In genomic region chr12:78868115-78868514, GRCm38 (mm10) we compare ENCODE assay signal across 28 mouse cellular contexts. TPM values are rescaled to one million over a fixed set of nuclear protein-coding genes. Genes with fewer than 3 reads are reported as not detected.
DNase-seq lines count a peak whose midpoint lies in the region; ATAC-seq and TF ChIP-seq lines count a peak whose summit lies in the region.
"Had no signal": no experiment of that assay in that cellular context is flagged by ENCODE, and none has a peak within 500 bp of the region (broad histone marks: within the 10 kb centered on the region; RNA-seq: fewer than 3 reads in every experiment).

No protein-coding gene starts in this region.

- WGBS in liver, adult 2 months = 80% methylated on average over 1 of the region's 1 CpGs

- H3K27ac ChIP-seq in liver, adult 2 months (replicated peaks; ENCODE audit: insufficient read depth, low read depth, low read length) = no peak overlapping the region
- H3K27ac ChIP-seq in bone marrow macrophage, adult 2 months (ENCODE audit: insufficient read depth, low read depth, low read length) = peak overlapping the region; percentile 66
- H3K27ac ChIP-seq in layer of hippocampus, adult 2 months = no peak overlapping the region
- H3K27ac ChIP-seq: embryonic facial prominence, embryonic 10.5 days; embryonic facial prominence, embryonic 15.5 days; forebrain, embryonic 12.5 days; heart, embryonic 10.5 days; heart, embryonic 15.5 days; hindbrain, postnatal 0 days; intestine, embryonic 15.5 days; limb, embryonic 10.5 days; limb, embryonic 15.5 days; midbrain, embryonic 10.5 days; midbrain, embryonic 15.5 days; neural tube, embryonic 15.5 days had no signal

- no peaks in the 10 kb centered on the region for H3K9me3 ChIP-seq in G1E (replicated peaks)
- H3K9me3 ChIP-seq: embryonic facial prominence, embryonic 10.5 days; embryonic facial prominence, embryonic 15.5 days; forebrain, embryonic 12.5 days; heart, embryonic 10.5 days; heart, embryonic 15.5 days; intestine, embryonic 15.5 days; limb, embryonic 10.5 days; limb, embryonic 15.5 days; midbrain, embryonic 10.5 days; midbrain, embryonic 15.5 days; neural tube, embryonic 15.5 days had no signal

- no peak overlapping the region for H3K9ac ChIP-seq in liver, adult 2 months (ENCODE audit: low read depth, low read length)
- H3K9ac ChIP-seq: embryonic facial prominence, embryonic 15.5 days; forebrain, embryonic 12.5 days; heart, embryonic 15.5 days; intestine, embryonic 15.5 days; limb, embryonic 15.5 days; midbrain, embryonic 15.5 days; neural tube, embryonic 15.5 days had no signal

- no peaks in the 10 kb centered on the region for H3K27me3 ChIP-seq in liver, adult 2 months (ENCODE audit: control insufficient read depth, insufficient read depth, low read length)
- no peaks in the 10 kb centered on the region for H3K27me3 ChIP-seq in G1E (ENCODE audit: insufficient read depth, low read length)
- H3K27me3 ChIP-seq: embryonic facial prominence, embryonic 15.5 days; forebrain, embryonic 12.5 days; heart, embryonic 15.5 days; intestine, embryonic 15.5 days; limb, embryonic 15.5 days; midbrain, embryonic 15.5 days; neural tube, embryonic 15.5 days had no signal

- H3K4me1 ChIP-seq in liver, adult 2 months (ENCODE audit: control insufficient read depth, insufficient read depth, low read length) = no peaks in the 10 kb centered on the region; the same call in 1 of the 2 replicates
- peaks cover 50% of the 10 kb centered on the region for H3K4me1 ChIP-seq in G1E (ENCODE audit: insufficient read depth, low read depth, low read length)
- H3K4me1 ChIP-seq in bone marrow macrophage, adult 2 months (ENCODE audit: control insufficient read depth, insufficient read depth, low read length) = peaks cover 15% of the 10 kb centered on the region
- H3K4me1 ChIP-seq: heart, embryonic 10.5 days had no signal

- TF ChIP-seq CTCF in liver, adult 2 months (IDR thresholded peaks at IDR 0.05; ENCODE audit: low read depth, low read length) = no peak
- no peak for TF ChIP-seq CTCF in G1E (IDR thresholded peaks at IDR 0.05; ENCODE audit: low read depth, low read length)
- no peak for TF ChIP-seq CTCF in bone marrow macrophage, adult 2 months (IDR thresholded peaks at IDR 0.05; ENCODE audit: low read depth, low read length)
- no peak for TF ChIP-seq CTCF in layer of hippocampus, adult 2 months (conservative IDR thresholded peaks at IDR 0.05)

- DNase-seq in liver, adult 2 months (ENCODE audit: extremely low read depth, low read depth, low spot score) = peak; percentile 18
- DNase-seq in liver (no peak), G1E (ENCODE audit: low spot score) (peak; percentile 37)
- no peak for DNase-seq in layer of hippocampus, adult 2 months (ENCODE audit: low spot score in 2 of 2)
- DNase-seq in spleen, postnatal 4 days (ENCODE audit: low spot score in 2 of 2) = no peak
- DNase-seq in retina, embryonic 14.5 days (ENCODE audit: low spot score) = no peak
- DNase-seq: B cell, adult 2 months; cerebellum, adult 11 months; cerebellum, adult 9-10 months; gastrocnemius, postnatal 10 days; kidney, adult 2 months; kidney, postnatal 36 days; lung, postnatal 10 days; right cerebral cortex, postnatal 4 days had no signal

- peaks cover 16% of the 10 kb centered on the region for H3K36me3 ChIP-seq in liver, adult 2 months (ENCODE audit: control insufficient read depth, insufficient read depth, low read length)
- peaks cover 66% of the 10 kb centered on the region for H3K36me3 ChIP-seq in G1E (replicated peaks)

- ATAC-seq in G1E (ENCODE audit: extremely low read depth, insufficient number of reproducible peaks, low FRiP score, poor library complexity, severe bottlenecking) = peak; percentile 79
- ATAC-seq in megakaryocyte, adult 5-6 weeks (ENCODE audit: poor library complexity, severe bottlenecking) = peak; percentile 59
- ATAC-seq: hindbrain, postnatal 0 days; intestine, embryonic 15.5 days; midbrain, embryonic 15.5 days had no signal

- no peak for TF ChIP-seq POLR2A in liver, adult 2 months (IDR thresholded peaks at IDR 0.05; ENCODE audit: extremely low read depth, insufficient read depth, low read length)
- no peak for TF ChIP-seq POLR2A in bone marrow macrophage, adult 2 months (IDR thresholded peaks at IDR 0.05; ENCODE audit: borderline replicate concordance, low read depth, low read length)

- H3K4me3 ChIP-seq in liver, adult 2 months (ENCODE audit: insufficient read depth, low read depth, low read length) = no peak overlapping the region
- H3K4me3 ChIP-seq in G1E (ENCODE audit: low read depth, low read length) = no peak overlapping the region
- no peak overlapping the region for H3K4me3 ChIP-seq in bone marrow macrophage, adult 2 months (ENCODE audit: insufficient read depth, low read length)
- H3K4me3 ChIP-seq in layer of hippocampus, adult 2 months = no peak overlapping the region
- H3K4me3 ChIP-seq: embryonic facial prominence, embryonic 10.5 days; embryonic facial prominence, embryonic 15.5 days; forebrain, embryonic 12.5 days; heart, embryonic 10.5 days; heart, embryonic 15.5 days; intestine, embryonic 15.5 days; limb, embryonic 10.5 days; limb, embryonic 15.5 days; midbrain, embryonic 10.5 days; midbrain, embryonic 15.5 days; neural tube, embryonic 15.5 days had no signal

- peaks cover 6% of the 10 kb centered on the region; the same call in 1 of the 2 replicates for H3K79me2 ChIP-seq in liver, adult 2 months (ENCODE audit: control insufficient read depth, insufficient read depth, low read length)

RNA-seq across cellular contexts. Expression of gene Eif2s1, which starts 6.5 kb away (rescaled TPM):
- 38.8 and 42.7 TPM in 2 replicates for total RNA-seq in liver, adult 2 months (2014; rRNA removed)
- 7.7 and 8.3 TPM in 2 replicates for polyA plus RNA-seq in liver, adult 2 months (2012; rRNA removed)
- total RNA-seq in G1E (2014; fragmentation: Nextera tagmentation) (332 and 357 TPM in 2 replicates), G1E (2017) (191 and 198 TPM in 2 replicates)
- polyA plus RNA-seq in G1E (2012) = 43.4 and 52.3 TPM in 2 replicates
- 40.7 and 44.0 TPM in 2 replicates for polyA plus RNA-seq in bone marrow macrophage, adult 2 months (2012; ENCODE audit: insufficient read depth, insufficient read length, missing spikeins)
- total RNA-seq in megakaryocyte, adult 5-6 weeks (2015) = 63.9 and 90.0 TPM in 2 replicates
- 49.9 and 52.5 TPM in 2 replicates for total RNA-seq in megakaryocyte, adult 5-6 weeks (2017)
- 10 to 100 TPM; 47.7 to 50.2 TPM for total RNA-seq in layer of hippocampus, adult 2 months (2021)

RNA-seq across cellular contexts. Expression of gene Atp6v1d, which starts 6.7 kb away (rescaled TPM):
- 19.1 and 19.8 TPM in 2 replicates for total RNA-seq in liver, adult 2 months (2014; rRNA removed)
- polyA plus RNA-seq in liver, adult 2 months (2012; rRNA removed) = 8.4 and 9.3 TPM in 2 replicates
- total RNA-seq in G1E (2014; fragmentation: Nextera tagmentation) = 114 and 119 TPM in 2 replicates
- total RNA-seq in G1E (2017) = 140 and 149 TPM in 2 replicates
- polyA plus RNA-seq in G1E (2012) = 7.1 and 10.0 TPM in 2 replicates
- polyA plus RNA-seq in bone marrow macrophage, adult 2 months (2012; ENCODE audit: insufficient read depth, insufficient read length, missing spikeins) = 138 and 153 TPM in 2 replicates
- 114 and 122 TPM in 2 replicates for total RNA-seq in megakaryocyte, adult 5-6 weeks (2015)
- total RNA-seq in megakaryocyte, adult 5-6 weeks (2017) = 50.5 and 55.4 TPM in 2 replicates
- 100 to 1,000 TPM; 254 to 256 TPM for total RNA-seq in layer of hippocampus, adult 2 months (2021)

RNA-seq across cellular contexts. Expression of gene Plek2, which starts 38.6 kb away (rescaled TPM):
- total RNA-seq in liver, adult 2 months (2014; rRNA removed) = 1.9 and 2.4 TPM in 2 replicates
- 0.22 and 0.39 TPM in 2 replicates for polyA plus RNA-seq in liver, adult 2 months (2012; rRNA removed)
- total RNA-seq in G1E (2014; fragmentation: Nextera tagmentation) = not detected in 2 replicates
- total RNA-seq in G1E (2017) = not detected in 2 replicates
- not detected in 2 replicates for polyA plus RNA-seq in G1E (2012)
- not detected in 2 replicates for polyA plus RNA-seq in bone marrow macrophage, adult 2 months (2012; ENCODE audit: insufficient read depth, insufficient read length, missing spikeins)
- total RNA-seq in megakaryocyte, adult 5-6 weeks (2015) = not detected in 2 replicates
- not detected in 2 replicates for total RNA-seq in megakaryocyte, adult 5-6 weeks (2017)
- total RNA-seq in layer of hippocampus, adult 2 months (2021) = under 1 TPM in 1 of 2 experiments, not detected in 1; 0.23 TPM

Comparison
In these comparisons a context has a peak if more than half of its experiments do, and no peak if none do; other contexts are left out.
1. DNase-seq: peak in liver, adult 2 months (single experiment) and G1E (single experiment); none in liver (single experiment), layer of hippocampus, adult 2 months (0 of 2), spleen, postnatal 4 days (0 of 2) and retina, embryonic 14.5 days (single experiment).